Mouse (Mus musculus): ENCODE results near the gene Fhad1. TPM values are rescaled to one million over a fixed set of nuclear protein-coding genes. Genes with fewer than 3 reads are reported as not detected.

Fhad1 gene
- not detected in 4 replicates for total RNA-seq (2023)

DNA sequence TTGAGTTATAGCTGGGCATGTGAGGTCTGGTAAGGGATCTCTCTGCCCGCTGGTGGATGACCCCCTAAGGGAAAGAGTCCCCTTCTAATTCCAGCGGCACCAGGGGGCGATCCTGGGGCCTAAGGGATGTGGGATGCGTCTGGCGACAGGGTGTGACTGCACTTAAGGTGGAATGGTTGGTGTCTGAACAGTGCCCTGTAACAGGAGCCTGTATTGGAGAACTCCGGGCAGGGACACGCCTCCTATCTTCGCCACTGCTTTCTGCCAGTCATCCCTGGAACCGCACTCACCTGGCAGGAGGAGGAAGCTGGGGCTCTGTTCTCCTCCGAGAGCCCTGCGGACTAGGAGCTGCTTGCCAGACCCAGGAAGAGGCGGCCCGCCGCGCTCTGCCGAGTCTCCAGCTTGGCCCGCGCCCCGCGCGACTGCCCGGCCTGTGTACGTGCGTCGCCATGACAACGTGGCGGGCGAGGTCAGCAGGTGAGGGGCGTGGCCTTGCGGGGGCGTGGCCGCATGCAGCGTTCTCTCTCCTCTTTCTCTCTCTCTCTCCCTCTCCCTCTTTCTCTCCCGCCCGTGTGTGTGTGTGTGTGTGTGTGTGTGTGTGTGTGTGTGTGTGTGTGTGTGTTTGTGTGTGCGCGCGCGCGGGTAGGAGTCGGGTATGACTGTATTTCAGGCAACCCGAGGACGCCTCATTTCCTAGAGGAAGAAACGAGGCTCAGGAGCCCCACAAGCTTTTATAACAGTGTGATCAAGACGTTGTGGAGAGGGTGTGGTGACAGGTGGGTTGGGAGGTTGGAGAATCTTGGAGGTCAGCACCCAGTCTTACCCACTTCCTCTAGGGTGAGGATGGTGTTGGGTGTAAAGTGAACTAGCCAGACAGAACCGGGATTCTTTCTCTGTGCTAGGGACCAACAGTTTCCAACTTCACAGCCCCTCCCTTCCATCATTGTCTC is at the start of gene Fhad1:
TSS of gene Fhad1 (minus strand) at position 424 of the 950 bp plus-strand sequence.

DNA sequence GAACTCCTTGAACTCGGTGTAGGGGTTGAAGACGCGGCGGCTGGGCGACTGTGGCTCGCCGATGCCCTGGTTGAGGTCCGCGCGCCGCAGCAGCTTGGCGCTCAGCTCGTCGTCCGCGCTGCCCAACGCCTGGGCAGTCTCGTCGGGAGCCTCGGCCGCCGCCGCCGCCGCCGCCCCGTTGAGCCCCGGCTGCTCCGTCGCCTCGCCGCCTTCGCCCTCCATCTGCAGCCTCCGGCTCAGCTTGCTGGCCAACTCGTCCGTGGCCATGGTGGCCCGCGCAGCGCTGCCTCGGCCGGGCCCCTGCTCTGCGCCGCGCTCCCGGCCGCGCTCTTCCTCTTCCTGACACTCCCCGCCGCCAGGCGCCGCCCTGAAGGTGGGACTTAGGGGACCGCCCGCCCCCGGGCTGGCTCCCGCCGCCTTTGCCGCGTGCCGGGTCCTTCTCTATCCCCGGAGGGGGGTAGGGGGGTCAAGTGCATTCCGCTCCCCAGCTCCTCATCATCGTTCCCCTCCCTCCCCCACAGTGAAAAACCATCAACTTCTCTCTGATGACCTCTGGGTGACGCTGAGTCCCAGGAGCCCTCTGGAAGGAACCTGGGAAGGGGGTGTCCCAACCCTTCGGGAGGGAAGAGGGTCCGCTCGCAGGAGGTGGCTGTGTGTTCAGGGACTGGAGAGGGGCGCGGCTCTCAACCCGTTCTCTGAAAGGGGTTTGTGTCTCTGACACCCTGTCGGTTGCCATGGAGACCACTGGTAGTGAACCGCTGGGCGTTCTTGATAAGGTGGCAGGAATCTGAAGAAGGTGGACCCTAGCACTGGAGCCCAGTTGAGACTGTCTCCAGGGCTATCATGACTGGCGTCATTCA is 140.1 kb downstream of the Fhad1 start, which contains the start of gene Efhd2:
TSS of gene Efhd2 (minus strand) at position 320 of the 860 bp plus-strand sequence.

DNA sequence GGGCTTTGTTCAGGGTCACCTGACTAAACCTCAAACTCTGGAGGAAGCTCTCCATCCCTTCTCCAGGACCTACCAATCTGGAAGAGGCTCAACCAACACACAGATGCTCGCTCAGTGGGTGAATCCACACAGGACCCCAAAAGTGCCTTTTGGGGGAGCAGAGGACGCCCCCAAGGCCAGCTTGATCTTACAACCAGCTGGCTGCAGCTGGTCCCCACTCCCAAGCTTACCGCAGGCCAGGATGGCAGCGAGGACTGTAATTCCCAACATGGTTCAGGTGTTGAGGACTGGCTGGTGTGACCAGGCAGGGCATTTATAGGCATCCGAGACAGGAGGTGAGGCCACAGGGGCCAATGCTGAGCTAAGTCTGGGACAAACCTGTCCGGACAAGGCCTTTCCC is 168.9 kb downstream of the Fhad1 start, which contains the start of gene Ctrc:
TSS of gene Ctrc (minus strand) at position 361 of the 400 bp plus-strand sequence.

Other genes with a start within 250 kb of the Fhad1 start
- 9.8 to 13.5 TPM (median 12.6 TPM) in 4 replicates for gene Dnajc16, start 224.2 kb downstream of the Fhad1 start, total RNA-seq (2023)
- gene Casp9, start 221.5 kb downstream of the Fhad1 start, total RNA-seq (2023), result 21.8 to 32.9 TPM (median 25.5 TPM) in 4 replicates
- gene Cela2a, start 188.9 kb downstream of the Fhad1 start, total RNA-seq (2023), result 1.1 to 2.0 TPM in 2 of 4 replicates, not detected in the others
- not detected in 4 replicates for gene Ctrc, start 168.7 kb downstream of the Fhad1 start, total RNA-seq (2023)
- gene Efhd2, start 140.2 kb downstream of the Fhad1 start, total RNA-seq (2023), result 29.9 to 37.0 TPM (median 31.6 TPM) in 4 replicates
- gene Tmem51, start 69.2 kb upstream of the Fhad1 start, total RNA-seq (2023), result 0.52 to 1.2 TPM (median 1.1 TPM) in 4 replicates
- gene Kazn, start 224.3 kb upstream of the Fhad1 start, total RNA-seq (2023), result not detected in 4 replicates

Measured in B cell, adult 62 days (primary cell).